Mouse (Mus musculus) heart, postnatal 0 days (tissue): ENCODE results near the gene Cd63. TPM values are rescaled to one million over a fixed set of nuclear protein-coding genes. Genes with fewer than 3 reads are reported as not detected.

ENCODE experiments used
- ATAC-seq: fragments of 200-750 bp; cut with Nextera tagmentation; 2 replicates; pipeline ENCODE4 v1.8.0; 2017; ENCODE audit warnings: low read depth, moderate number of reproducible peaks, moderate library complexity; ENCODE audit not compliant: insufficient read depth
- DNase-seq: peaks from one replicate; pipeline ENCODE4 v3.0.0-alpha.2; 2016; ENCODE audit warnings: low spot score
- H3K27ac ChIP-seq: fragments of 300-500 bp; sonication (generic); 2 replicates; pipeline ENCODE4 v1.5.1; 2014; ENCODE audit warnings: low read depth, mild to moderate bottlenecking
- H3K27me3 ChIP-seq: fragments of 300-500 bp; sonication (generic); 2 replicates; pipeline ENCODE4 v1.6.1; 2014; ENCODE audit warnings: low read length, mixed read lengths; ENCODE audit not compliant: control insufficient read depth, insufficient read depth
- H3K36me3 ChIP-seq: fragments of 300-500 bp; sonication (generic); replicated peaks from 2 replicates; pipeline ENCODE4 v1.6.1; 2014; ENCODE audit warnings: low read length, mixed read lengths; ENCODE audit not compliant: control insufficient read depth, insufficient read depth
- H3K4me1 ChIP-seq: fragments of 300-500 bp; sonication (generic); 2 replicates; pipeline ENCODE4 v1.6.1; 2014; ENCODE audit warnings: antibody characterized with exemption; ENCODE audit not compliant: control insufficient read depth, insufficient read depth
- H3K4me2 ChIP-seq: fragments of 300-500 bp; sonication (generic); 2 replicates; pipeline ENCODE4 v1.6.1; 2014; ENCODE audit warnings: low read depth, mild to moderate bottlenecking, low read length, moderate library complexity
- H3K4me3 ChIP-seq: fragments of 300-500 bp; sonication (generic); 2 replicates; pipeline ENCODE4 v1.5.1; 2014; ENCODE audit warnings: low read depth, low read length
- H3K9ac ChIP-seq: fragments of 300-500 bp; sonication (generic); replicated peaks from 2 replicates; pipeline ENCODE4 v1.6.1; 2014; ENCODE audit warnings: low read depth, low read length, mixed read lengths
- H3K9me3 ChIP-seq: fragments of 300-500 bp; sonication (generic); replicated peaks from 2 replicates; pipeline ENCODE4 v1.6.1; 2016; ENCODE audit warnings: low read length; ENCODE audit not compliant: control insufficient read depth
- CTCF ChIP-seq: IDR thresholded peaks from 2 replicates; pipeline ENCODE4 v1.5.1; 2016; ENCODE audit warnings: antibody characterized with exemption, control low read depth, low read depth
- EP300 ChIP-seq: IDR thresholded peaks from 2 replicates; pipeline ENCODE4 v1.6.1; 2016; ENCODE audit warnings: antibody characterized with exemption, low read depth
- WGBS: fragments of 180-500 bp; shearing (Covaris S2); extraction: QIAGEN DNeasy Blood & Tissue Kit; methylation state at CpG from one replicate; pipeline ENCODE4 v1.1.7; 2014; 5-methylcytosine and 5-hydroxymethylcytosine counted together
- polyA plus RNA-seq: library from polyadenylated mRNA; unstranded; fragments of >200 nt; fragmentation: Nextera tagmentation; extraction: Ambion mirVana; gene quantifications from 2 replicates; pipeline ENCODE4 v1.2.1, GENCODE M21; 2015
- total RNA-seq: library from RNA; depleted of rRNA; stranded (reverse); fragments of >200 nt; gene quantifications from 2 replicates; pipeline ENCODE4 v1.2.3, GENCODE M21; 2014; ENCODE audit warnings: low replicate concordance

Cd63 gene
- total and polyA plus RNA-seq, 2 experiments from 2014 or later: 72.6 to 381 TPM

GRCm38 (mm10) chr10:128921883-128922821 lies 21.4 kb downstream of the Cd63 start:
- Histone ChIP-seq H3K27me3 (no peaks in the 10 kb centered on the region), H3K36me3 (peaks cover 9% of the 10 kb centered on the region), H3K9ac (peak overlapping the region; percentile 66), H3K4me3 (peak overlapping the region; percentile 66), H3K27ac (peak overlapping the region; percentile 91), H3K4me1 (peaks cover 21% of the 10 kb centered on the region), H3K4me2 (peak overlapping the region; percentile 75), H3K9me3 (no peaks in the 10 kb centered on the region)
- TF ChIP-seq CTCF: no peak
- no peak for TF ChIP-seq EP300
- ATAC-seq: no peak
- WGBS: 62% methylated on average over 16 of the region's 16 CpGs
- DNase-seq: no peak

- no peak for ATAC-seq
- H3K9ac ChIP-seq: peak within 1 kb of the TSS; percentile 66
- peak within 1 kb of the TSS; percentile 66 for H3K4me3 ChIP-seq
- DNase-seq: no peak
- 15% methylated on average over 1 of the region's 1 CpGs for WGBS
- H3K4me2 ChIP-seq: peak within 1 kb of the TSS; percentile 75
- peaks cover 21% of the 10 kb centered on the region for H3K4me1 ChIP-seq
- no peak for TF ChIP-seq EP300
- TF ChIP-seq CTCF: no peak
- peak within 1 kb of the TSS; percentile 91 for H3K27ac ChIP-seq
- H3K9me3 ChIP-seq: no peaks in the 10 kb centered on the region
- H3K27me3 ChIP-seq: no peaks in the 10 kb centered on the region
- peaks cover 5% of the 10 kb centered on the region; the same call in 1 of the 2 replicates for H3K36me3 ChIP-seq
Observed at GRCm38 (mm10) chr10:128922822-128923012, 21.9 kb downstream of the Cd63 start, which contains the start of gene Rdh5. Gene Rdh5, minus strand, starts transcription at chr10:128922888.

GRCm38 (mm10) chr10:128923013-128923691 lies 22.4 kb downstream of the Cd63 start:
- no peaks in the 10 kb centered on the region for H3K9me3 ChIP-seq
- DNase-seq: peak; percentile 88
- peak overlapping the region; percentile 75 for H3K4me2 ChIP-seq
- H3K4me1 ChIP-seq: peaks cover 21% of the 10 kb centered on the region
- under 1% methylated on average over 42 of the region's 42 CpGs for WGBS
- peak; percentile 43 for TF ChIP-seq CTCF
- TF ChIP-seq EP300: peak; percentile 56; the same call in 1 of the 2 replicates
- peak overlapping the region; percentile 66 for H3K9ac ChIP-seq
- peak; percentile 95 for ATAC-seq
- peaks cover under 1% of the 10 kb centered on the region; the same call in 1 of the 2 replicates for H3K36me3 ChIP-seq
- peak overlapping the region; percentile 91 for H3K27ac ChIP-seq
- peak overlapping the region; percentile 66 for H3K4me3 ChIP-seq
- no peaks in the 10 kb centered on the region for H3K27me3 ChIP-seq

GRCm38 (mm10) chr10:128923935-128924334 lies 23.1 kb downstream of the Cd63 start, which contains the start of gene Bloc1s1:
Gene Bloc1s1, minus strand, starts transcription at chr10:128924035.
- Histone ChIP-seq H3K9ac (peak within 1 kb of the TSS; percentile 66), H3K4me2 (peak within 1 kb of the TSS; percentile 75), H3K4me3 (peak within 1 kb of the TSS; percentile 66), H3K36me3 (no peaks in the 10 kb centered on the region), H3K9me3 (no peaks in the 10 kb centered on the region), H3K4me1 (peaks cover 23% of the 10 kb centered on the region), H3K27ac (peak within 1 kb of the TSS; percentile 91), H3K27me3 (no peaks in the 10 kb centered on the region)
- WGBS: 53% methylated on average over 9 of the region's 9 CpGs
- ATAC-seq (no peak), DNase-seq (no peak)
- TF ChIP-seq CTCF (no peak), EP300 (no peak)

GRCm38 (mm10) chr10:128928356-128928755 lies 27.6 kb downstream of the Cd63 start:
- H3K4me1 ChIP-seq: peaks cover 31% of the 10 kb centered on the region
- no peak overlapping the region for H3K4me2 ChIP-seq
- H3K9ac ChIP-seq: no peak overlapping the region
- WGBS: 30% methylated on average over 4 of the region's 4 CpGs
- 0 out of 2 replicates have a peak, but pooled peaks cover 2% of the 10 kb centered on the region for H3K27me3 ChIP-seq
- no peak overlapping the region for H3K4me3 ChIP-seq
- TF ChIP-seq EP300: no peak
- no peak for TF ChIP-seq CTCF
- DNase-seq (no peak), ATAC-seq (no peak)
- no peak overlapping the region for H3K27ac ChIP-seq
- H3K9me3 ChIP-seq: no peaks in the 10 kb centered on the region
- H3K36me3 ChIP-seq: no peaks in the 10 kb centered on the region
